Mouse (Mus musculus) embryo, embryonic 11.5 days (tissue): ENCODE measurements around the gene Zfyve28.

Experiments
- DNase-seq: peaks from one replicate; pipeline ENCODE4 v3.0.0-alpha.2; 2012; ENCODE audit warnings: low read depth, low spot score

The Zfyve28 gene

DNA sequence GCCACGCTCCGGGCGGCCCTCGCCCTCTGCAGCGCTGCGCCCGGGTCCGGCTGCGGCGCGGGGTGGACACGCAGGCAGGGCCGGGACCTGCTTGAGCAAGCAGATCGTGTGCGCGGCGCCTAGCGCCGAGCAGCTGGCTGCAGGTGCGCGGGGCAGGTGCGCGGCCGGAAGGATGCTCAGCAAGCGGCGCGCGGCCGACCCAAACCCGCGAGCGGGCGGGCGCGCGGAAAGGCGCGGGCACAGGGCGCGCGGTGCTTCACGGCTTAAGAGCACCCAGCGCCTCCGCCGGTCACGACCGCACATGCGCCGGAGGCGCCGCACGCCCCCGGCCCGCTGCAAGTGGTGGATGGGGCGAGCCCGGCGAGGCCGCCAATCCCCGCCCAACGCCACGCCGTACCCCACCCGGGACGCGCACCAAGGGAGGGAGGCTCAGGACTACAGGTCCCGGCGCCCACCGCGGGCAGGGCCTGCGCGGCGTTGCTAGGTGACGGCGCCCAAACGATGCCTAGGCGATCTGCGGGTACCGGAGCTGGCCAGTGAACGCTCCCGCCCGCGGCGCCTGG is at the start of gene Zfyve28, which contains the start of gene Cfap99:
Zfyve28 (minus strand) TSS at position 296 of the 563 bp plus-strand sequence.
Cfap99 (plus strand) TSS at position 447 of the 563 bp plus-strand sequence.
- peak; percentile 85 for DNase-seq

- peak; percentile 48 for DNase-seq
Measured at GRCm38 (mm10) chr5:34336775-34337450, 48.7 kb upstream of the Zfyve28 start.

DNA sequence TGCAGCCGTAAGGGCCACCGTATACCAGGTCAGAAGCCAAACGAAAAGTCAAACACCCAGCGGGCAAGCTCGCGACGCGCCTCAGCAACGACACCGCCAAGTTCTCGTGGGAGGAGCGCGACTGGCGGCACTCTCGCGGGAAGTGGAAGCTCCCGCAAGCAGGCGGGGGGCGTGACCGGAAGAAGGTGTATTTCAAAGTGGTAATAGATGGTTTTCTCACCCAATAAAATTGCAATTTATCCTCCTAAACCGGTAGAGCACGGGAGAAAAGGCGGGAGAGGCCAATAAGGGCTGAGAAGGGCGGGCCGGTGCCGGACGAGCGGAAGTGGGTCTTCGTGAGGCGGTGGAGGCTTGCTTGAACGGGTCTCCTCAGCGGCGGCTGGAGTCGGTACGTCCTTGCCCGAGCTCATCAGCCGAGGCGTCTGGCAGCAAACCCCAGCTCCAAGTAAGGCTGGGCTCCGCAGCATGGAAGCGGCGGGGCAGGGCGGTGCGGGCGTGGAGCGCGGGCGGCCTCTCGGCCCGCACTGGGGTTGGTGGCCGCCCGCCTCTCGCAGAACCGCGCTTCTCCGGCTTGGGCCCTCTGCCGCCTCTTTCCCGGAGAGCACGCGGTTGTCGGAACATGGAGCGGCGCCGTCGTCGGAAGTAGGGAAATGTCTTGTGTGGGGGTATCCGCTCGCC is 48.0 kb upstream of the Zfyve28 start, which contains the start of gene Rnf4:
Rnf4 (plus strand) TSS at position 193 of the 678 bp plus-strand sequence.
- DNase-seq, result peak; percentile 95

DNA sequence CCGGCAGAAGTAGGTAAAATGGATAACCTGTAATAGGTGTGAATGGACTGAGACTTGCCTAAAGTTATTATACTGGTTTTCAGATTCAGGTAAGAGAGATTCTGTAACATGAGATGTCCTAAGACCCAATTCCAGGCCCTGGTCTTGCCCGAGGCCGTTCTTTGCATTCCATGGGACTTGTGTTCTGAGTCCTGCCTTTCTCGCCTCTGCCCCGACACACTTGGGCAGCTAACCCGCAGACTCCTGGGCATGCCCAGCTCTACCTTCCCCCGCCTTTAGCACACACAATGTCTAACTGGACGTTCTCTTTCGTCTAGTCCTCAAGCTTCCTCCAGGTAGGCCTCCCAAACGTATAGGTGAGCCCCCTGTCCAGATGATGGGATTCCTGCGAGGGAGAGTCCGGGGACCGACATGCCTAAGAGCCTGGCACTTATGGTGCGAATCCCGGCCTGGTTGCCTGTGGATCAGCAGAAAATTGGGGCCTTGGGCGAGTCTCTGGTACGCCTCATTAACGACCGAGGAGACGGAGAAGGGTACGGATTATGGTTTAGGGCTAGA is 47.4 kb upstream of the Zfyve28 start:
- DNase-seq, result no peak

DNA sequence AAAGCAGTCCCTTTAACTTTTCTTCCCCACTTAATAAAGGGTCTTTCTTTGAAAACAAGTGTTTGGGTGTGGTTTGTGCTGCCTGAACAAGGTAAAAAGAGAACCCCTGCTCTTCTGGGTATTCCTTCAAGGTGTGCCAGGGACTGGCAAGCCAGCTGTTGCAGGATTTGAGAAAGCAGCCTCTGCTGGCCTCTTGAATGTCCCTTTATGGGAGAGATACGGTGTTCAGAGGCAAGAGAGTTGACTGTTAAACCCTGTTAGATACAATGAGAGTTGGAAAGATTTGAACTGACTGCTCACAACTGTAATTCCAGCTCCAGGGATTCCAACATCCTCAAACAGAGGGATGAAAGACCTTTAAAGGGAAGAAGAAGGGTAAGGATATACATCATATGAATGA is 45.8 kb upstream of the Zfyve28 start:
- no peak for DNase-seq

- DNase-seq, result no peak
Measured at GRCm38 (mm10) chr5:34330136-34330535, 41.9 kb upstream of the Zfyve28 start.

DNA sequence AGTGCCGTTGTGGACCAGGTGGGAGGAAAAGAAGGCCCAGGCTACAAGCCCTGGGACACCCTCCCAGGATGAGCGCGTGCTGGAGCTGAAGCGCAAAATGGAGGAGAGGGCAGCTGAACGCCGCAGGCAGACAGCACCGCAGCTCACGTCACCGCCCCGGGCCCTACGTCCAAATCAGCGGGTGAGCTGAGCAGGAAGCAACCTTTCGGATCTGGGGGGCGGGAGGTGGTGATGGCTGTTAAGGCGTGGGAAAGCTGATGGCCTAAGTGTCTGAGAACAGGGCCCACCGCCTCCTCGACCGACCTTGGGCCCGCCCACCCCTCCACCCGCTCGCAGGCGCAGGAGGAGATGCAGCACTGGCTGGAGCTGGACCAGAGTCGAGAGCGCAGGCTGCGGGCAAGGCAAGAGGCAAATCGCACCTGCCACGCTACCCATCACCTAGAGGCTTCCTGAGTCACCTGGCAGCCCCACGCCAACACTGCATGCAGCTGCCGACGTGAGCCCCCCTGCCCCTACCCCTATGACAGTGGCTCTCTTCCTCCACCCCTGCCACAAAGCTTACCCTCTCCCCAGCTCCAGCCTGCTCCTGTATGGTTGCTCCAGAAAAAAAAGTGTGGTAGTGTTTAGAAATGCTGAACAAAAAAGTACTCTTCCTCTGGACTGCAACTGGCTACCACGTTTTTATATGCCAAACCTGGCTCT is 38.8 kb upstream of the Zfyve28 start:
- peak; percentile 19 for DNase-seq

- DNase-seq, result no peak
Measured at GRCm38 (mm10) chr5:34326249-34326691, 38.0 kb upstream of the Zfyve28 start.

DNA sequence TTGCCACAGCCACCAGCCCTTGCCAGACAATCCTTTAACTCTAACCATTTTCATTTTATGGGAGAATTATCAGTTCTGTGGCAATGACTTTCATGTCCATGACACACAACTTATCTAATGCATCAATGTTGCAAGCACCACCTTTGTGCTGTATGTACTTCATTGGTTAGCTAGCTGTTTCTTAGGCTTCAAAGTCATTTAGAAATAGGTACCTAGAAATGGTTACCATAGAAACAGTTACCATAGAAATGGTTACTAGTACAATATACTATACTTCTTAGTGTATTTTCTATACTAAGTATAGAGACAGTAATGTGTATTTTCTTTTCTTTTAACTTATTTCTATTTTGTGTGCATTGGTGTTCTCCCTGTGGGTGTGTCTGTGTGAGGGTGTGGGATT is 37.0 kb upstream of the Zfyve28 start:
- DNase-seq, result no peak

DNA sequence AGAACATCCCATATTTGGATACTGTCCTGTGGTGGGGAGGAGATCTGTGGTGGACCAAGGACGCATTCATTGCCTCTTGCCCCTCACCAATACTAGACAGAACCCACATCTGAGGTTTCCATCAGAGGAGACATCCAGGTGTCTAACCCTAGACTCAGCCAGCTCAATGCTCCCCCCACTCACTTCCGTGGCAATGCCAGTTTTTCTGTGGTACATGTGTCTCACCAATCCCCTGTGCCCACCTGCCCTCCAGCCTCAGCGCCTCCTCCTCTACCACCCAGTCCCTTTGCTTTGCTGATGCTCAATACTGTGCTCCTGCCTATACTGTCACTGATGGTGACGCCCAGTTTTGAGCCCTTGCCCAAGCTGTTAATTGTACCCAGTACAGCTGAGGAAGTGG is 33.0 kb upstream of the Zfyve28 start:
- DNase-seq, result no peak

GRCm38 (mm10) chr5:34319491-34320034 is 31.3 kb upstream of the Zfyve28 start:
- no peak for DNase-seq

GRCm38 (mm10) chr5:34309016-34309415 is 20.8 kb upstream of the Zfyve28 start:
- DNase-seq, result no peak

- DNase-seq, result no peak
Measured at GRCm38 (mm10) chr5:34302377-34302776, 14.1 kb upstream of the Zfyve28 start.

DNA sequence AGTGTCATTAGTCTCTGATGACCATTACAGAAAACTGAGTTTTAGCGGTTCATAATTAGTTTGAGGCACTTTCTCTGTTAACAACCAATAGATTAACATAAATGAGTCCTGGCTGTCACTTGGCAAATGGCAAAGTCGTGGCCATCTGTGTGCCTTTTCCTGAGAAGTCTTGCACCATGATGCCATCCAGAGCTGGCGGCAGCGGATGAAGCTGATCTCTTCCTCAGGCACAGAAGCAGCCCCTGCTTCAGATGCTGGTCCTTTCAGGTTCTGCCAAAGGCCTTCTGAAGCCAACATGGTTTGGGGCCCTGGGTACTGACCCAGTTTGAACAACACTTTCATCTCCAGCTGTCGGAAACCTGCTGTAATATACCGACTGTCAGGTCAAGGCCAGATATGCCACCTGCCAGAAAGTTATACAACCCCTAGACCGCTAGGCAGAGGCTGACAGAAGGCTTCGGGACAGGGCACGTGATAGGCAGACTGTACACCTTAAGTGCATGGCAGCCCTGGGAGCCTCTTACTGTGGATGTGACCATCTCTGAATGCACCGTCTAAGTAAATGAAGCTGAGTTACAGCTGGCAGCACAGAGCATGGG is 10.8 kb upstream of the Zfyve28 start:
- DNase-seq, result no peak

- no peak for DNase-seq
Measured at GRCm38 (mm10) chr5:34298061-34298460, 9.8 kb upstream of the Zfyve28 start.

- DNase-seq, result no peak
Measured at GRCm38 (mm10) chr5:34295141-34295540, 6.9 kb upstream of the Zfyve28 start.

DNA sequence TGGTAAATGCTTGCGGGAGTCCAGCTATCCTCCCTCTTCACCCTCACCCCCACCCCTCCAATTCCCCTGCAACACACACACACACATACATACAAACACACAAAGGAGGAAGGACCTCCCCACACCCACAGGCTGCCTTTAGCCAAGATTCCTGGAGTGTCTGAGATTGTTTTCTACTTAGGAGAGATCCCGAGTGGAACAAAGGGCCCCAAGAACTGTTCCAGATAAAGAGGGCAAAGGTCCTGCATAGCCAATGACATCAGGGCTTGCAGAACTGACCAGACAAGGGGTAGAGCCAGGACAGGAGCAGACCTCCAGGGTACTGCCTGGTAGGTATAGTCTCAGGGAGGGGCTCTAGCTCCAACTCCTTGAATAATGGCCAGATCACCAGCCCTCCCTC is 6.4 kb upstream of the Zfyve28 start:
- no peak for DNase-seq

DNA sequence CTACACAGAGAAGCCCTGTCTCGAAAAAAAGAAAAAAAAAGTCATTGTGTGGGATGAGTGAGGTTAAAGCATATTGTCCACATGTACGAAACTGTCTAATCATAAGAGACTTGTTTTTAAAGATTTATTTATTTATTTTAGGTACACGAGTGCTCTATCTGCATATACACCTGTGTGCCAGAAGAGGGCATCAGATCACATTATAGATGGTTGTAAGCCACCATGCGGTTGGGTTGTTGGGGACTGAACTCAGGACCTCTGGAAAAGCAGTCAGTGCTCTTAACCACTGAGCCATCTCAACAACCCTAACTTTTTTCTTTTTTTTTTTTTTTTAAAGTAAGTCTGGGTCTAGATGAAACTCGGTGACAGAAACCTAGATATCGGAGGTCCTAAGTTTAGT is 5.1 kb upstream of the Zfyve28 start:
- no peak for DNase-seq

GRCm38 (mm10) chr5:34289286-34289685 is 1.0 kb upstream of the Zfyve28 start:
- no peak for DNase-seq

- DNase-seq, result no peak
Measured at GRCm38 (mm10) chr5:34287838-34288145, 457 bp downstream of the Zfyve28 start.
